Mouse (Mus musculus) kidney, postnatal 14 days (tissue): ENCODE data around the gene Capn5.
A peak's percentile ranks its signal among the peaks of the same experiment; 100 is the strongest.
"Not testable (repeated sequence)": the region's sequence is repeated elsewhere in the genome, so short reads cannot be mapped to it uniquely, and the experiment has no call there.

Experiments used
- DNase-seq: peaks from one replicate; pipeline ENCODE4 v3.0.0; 2022; ENCODE audit warnings: mixed read lengths

The Capn5 gene

GRCm38 (mm10) chr7:98177929-98178559, at the start of gene Capn5:
TSS of gene Capn5 (minus strand) at chr7:98178274.
- DNase-seq = peak; percentile 80

- no peak for DNase-seq
Observed at GRCm38 (mm10) chr7:98223796-98224195, 45.7 kb upstream of the Capn5 start.

- no peak for DNase-seq
Observed at GRCm38 (mm10) chr7:98216713-98217112, 38.6 kb upstream of the Capn5 start.

- no peak for DNase-seq
Observed at GRCm38 (mm10) chr7:98202946-98203345, 24.9 kb upstream of the Capn5 start.

- DNase-seq = no peak
Observed at GRCm38 (mm10) chr7:98201493-98202028, 23.5 kb upstream of the Capn5 start.

- no peak for DNase-seq
Observed at GRCm38 (mm10) chr7:98200396-98200795, 22.3 kb upstream of the Capn5 start.

GRCm38 (mm10) chr7:98199381-98199780, 21.3 kb upstream of the Capn5 start, which contains the start of gene B3gnt6:
TSS of gene B3gnt6 (minus strand) at chr7:98199481.
- no peak for DNase-seq

GRCm38 (mm10) chr7:98195151-98195801, 17.2 kb upstream of the Capn5 start:
- DNase-seq = no peak

GRCm38 (mm10) chr7:98194026-98194792, 16.1 kb upstream of the Capn5 start:
- DNase-seq = peak; percentile 19

- DNase-seq = peak; percentile 19
Observed at GRCm38 (mm10) chr7:98193515-98194025, 15.5 kb upstream of the Capn5 start.

GRCm38 (mm10) chr7:98191571-98192250, 13.6 kb upstream of the Capn5 start:
- DNase-seq = peak; percentile 65

GRCm38 (mm10) chr7:98190578-98190977, 12.5 kb upstream of the Capn5 start:
- no peak for DNase-seq

- DNase-seq = no peak
Observed at GRCm38 (mm10) chr7:98189745-98190144, 11.7 kb upstream of the Capn5 start.

- DNase-seq = no peak
Observed at GRCm38 (mm10) chr7:98188680-98189079, 10.6 kb upstream of the Capn5 start.

- DNase-seq = no peak
Observed at GRCm38 (mm10) chr7:98188238-98188637, 10.2 kb upstream of the Capn5 start.

- DNase-seq = not testable (repeated sequence)
Observed at GRCm38 (mm10) chr7:98187332-98187731, 9.3 kb upstream of the Capn5 start.

GRCm38 (mm10) chr7:98186637-98187036, 8.6 kb upstream of the Capn5 start:
- no peak for DNase-seq

- DNase-seq = peak; percentile 56
Observed at GRCm38 (mm10) chr7:98185326-98185725, 7.3 kb upstream of the Capn5 start.

GRCm38 (mm10) chr7:98178560-98179231, 622 bp upstream of the Capn5 start:
- DNase-seq = peak; percentile 59

GRCm38 (mm10) chr7:98177566-98177928, 527 bp downstream of the Capn5 start:
- no peak for DNase-seq

- no peak for DNase-seq
Observed at GRCm38 (mm10) chr7:98177071-98177485, 996 bp downstream of the Capn5 start.
